Comparison of ENCODE assay signal across 11 mouse cellular contexts in genomic region chr1:172484671-172485070, GRCm38 (mm10). TPM values are rescaled to one million over a fixed set of nuclear protein-coding genes. Genes with fewer than 3 reads are reported as not detected.
A peak's percentile ranks its signal among the peaks of the same experiment; 100 is the strongest.
DNase-seq lines count a peak whose midpoint lies in the region; ATAC-seq lines count a peak whose summit lies in the region.
"Had no signal": no experiment of that assay in that cellular context is flagged by ENCODE, and none has a peak within 500 bp of the region (broad histone marks: within the 10 kb centered on the region; RNA-seq: fewer than 3 reads in every experiment).

No protein-coding gene starts in this region.

- WGBS in kidney, embryonic 14.5 days = 61% methylated on average over 13 of the region's 13 CpGs
- 46% methylated on average over 13 of the region's 13 CpGs for WGBS in forebrain, embryonic 16.5 days
- WGBS in limb, embryonic 11.5 days = 73% methylated on average over 13 of the region's 13 CpGs
- whole genome bisulfite sequencing in neural tube, embryonic 15.5 days = 35% methylated on average over 13 of the region's 13 CpGs
- 64% methylated on average over 13 of the region's 13 CpGs for WGBS in liver, embryonic 12.5 days (ENCODE audit: insufficient replicate concordance)

- peak overlapping the region; percentile 81; the same call in 1 of the 2 replicates for H3K4me2 ChIP-seq in kidney, embryonic 14.5 days (replicated peaks; ENCODE audit: low read depth, low read length)
- peak overlapping the region; percentile 89 for H3K4me2 ChIP-seq in forebrain, embryonic 16.5 days (ENCODE audit: low read length)
- peak overlapping the region; percentile 79; the same call in 1 of the 2 replicates for H3K4me2 ChIP-seq in limb, embryonic 11.5 days (ENCODE audit: low read depth, severe bottlenecking)
- peak overlapping the region; percentile 86 for H3K4me2 ChIP-seq in neural tube, embryonic 15.5 days
- no peak overlapping the region for H3K4me2 ChIP-seq in liver, embryonic 12.5 days

- H3K27ac ChIP-seq in kidney, embryonic 14.5 days (ENCODE audit: low read depth, low read length) = no peak overlapping the region
- H3K27ac ChIP-seq in forebrain, embryonic 16.5 days (ENCODE audit: low read length) = no peak overlapping the region
- no peak overlapping the region for H3K27ac ChIP-seq in limb, embryonic 11.5 days (replicated peaks; ENCODE audit: low read depth, low read length)
- H3K27ac ChIP-seq in neural tube, embryonic 15.5 days (replicated peaks) = no peak overlapping the region
- no peak overlapping the region for H3K27ac ChIP-seq in liver, embryonic 12.5 days

- DNase-seq in kidney, postnatal 14 days = no peak
- DNase-seq in limb, embryonic 11.5 days (ENCODE audit: low spot score) = no peak
- DNase-seq in thymus, adult 18-20 months = no peak
- no peak for DNase-seq in heart, adult 18-20 months
- DNase-seq: heart, adult 11 months; liver, postnatal 0 days had no signal

- no peaks in the 10 kb centered on the region for H3K27me3 ChIP-seq in kidney, embryonic 14.5 days (ENCODE audit: control insufficient read depth, insufficient read depth, low read length)
- H3K27me3 ChIP-seq in forebrain, embryonic 16.5 days (replicated peaks; ENCODE audit: control insufficient read depth, insufficient read depth, low read length) = no peaks in the 10 kb centered on the region
- H3K27me3 ChIP-seq in limb, embryonic 11.5 days (ENCODE audit: control insufficient read depth, insufficient read depth, low read length) = no peaks in the 10 kb centered on the region
- H3K27me3 ChIP-seq in neural tube, embryonic 15.5 days (replicated peaks) = no peaks in the 10 kb centered on the region
- peaks cover 82% of the 10 kb centered on the region for H3K27me3 ChIP-seq in liver, embryonic 12.5 days (replicated peaks)

- H3K9ac ChIP-seq in kidney, embryonic 14.5 days (ENCODE audit: low read depth, low read length) = peak overlapping the region; percentile 2; the same call in 1 of the 2 replicates
- H3K9ac ChIP-seq in forebrain, embryonic 16.5 days (replicated peaks; ENCODE audit: low read depth, low read length) = peak overlapping the region; percentile 40
- H3K9ac ChIP-seq in limb, embryonic 11.5 days (ENCODE audit: low read length) = no peak overlapping the region; the same call in 1 of the 2 replicates
- H3K9ac ChIP-seq in neural tube, embryonic 15.5 days (replicated peaks) = no peak overlapping the region
- no peak overlapping the region for H3K9ac ChIP-seq in liver, embryonic 12.5 days
- H3K9ac ChIP-seq: liver, postnatal 0 days had no signal

- H3K36me3 ChIP-seq in kidney, embryonic 14.5 days (ENCODE audit: control insufficient read depth, insufficient read depth, low read length) = peaks cover 13% of the 10 kb centered on the region; the same call in 1 of the 2 replicates
- no peaks in the 10 kb centered on the region for H3K36me3 ChIP-seq in forebrain, embryonic 16.5 days (ENCODE audit: control insufficient read depth, insufficient read depth)
- 0 out of 2 replicates have a peak, but pooled peaks cover 3% of the 10 kb centered on the region for H3K36me3 ChIP-seq in limb, embryonic 11.5 days (ENCODE audit: control insufficient read depth, insufficient read depth, low read length)
- H3K36me3 ChIP-seq in neural tube, embryonic 15.5 days = no peaks in the 10 kb centered on the region
- no peaks in the 10 kb centered on the region for H3K36me3 ChIP-seq in liver, embryonic 12.5 days

- no peak for ATAC-seq in kidney, embryonic 14.5 days (ENCODE audit: low FRiP score, low TSS enrichment)
- ATAC-seq in forebrain, embryonic 16.5 days = no peak
- ATAC-seq in limb, embryonic 11.5 days (ENCODE audit: insufficient number of reproducible peaks, low FRiP score, low TSS enrichment, low read depth) = no peak
- ATAC-seq in neural tube, embryonic 15.5 days (ENCODE audit: low FRiP score) = no peak
- ATAC-seq in liver, embryonic 12.5 days = no peak
- ATAC-seq: liver, postnatal 0 days had no signal

- H3K9me3 ChIP-seq in kidney, embryonic 14.5 days (ENCODE audit: control insufficient read depth, low read length) = no peaks in the 10 kb centered on the region
- H3K9me3 ChIP-seq in forebrain, embryonic 16.5 days (ENCODE audit: control insufficient read depth, low read length) = no peaks in the 10 kb centered on the region
- H3K9me3 ChIP-seq in limb, embryonic 11.5 days (ENCODE audit: control insufficient read depth, low read length) = no peaks in the 10 kb centered on the region
- no peaks in the 10 kb centered on the region for H3K9me3 ChIP-seq in neural tube, embryonic 15.5 days (replicated peaks)
- no peaks in the 10 kb centered on the region for H3K9me3 ChIP-seq in liver, embryonic 12.5 days (replicated peaks)

- H3K4me1 ChIP-seq in kidney, embryonic 14.5 days (ENCODE audit: control insufficient read depth, insufficient read depth, low read length) = peaks cover 34% of the 10 kb centered on the region
- peaks cover 62% of the 10 kb centered on the region for H3K4me1 ChIP-seq in forebrain, embryonic 16.5 days (replicated peaks; ENCODE audit: control insufficient read depth, insufficient read depth, low read length)
- H3K4me1 ChIP-seq in limb, embryonic 11.5 days (ENCODE audit: control insufficient read depth, insufficient read depth, low read length) = peaks cover 38% of the 10 kb centered on the region
- H3K4me1 ChIP-seq in neural tube, embryonic 15.5 days = peaks cover 69% of the 10 kb centered on the region
- H3K4me1 ChIP-seq in liver, embryonic 12.5 days = peaks cover 21% of the 10 kb centered on the region

- no peak overlapping the region; the same call in 1 of the 2 replicates for H3K4me3 ChIP-seq in kidney, embryonic 14.5 days (ENCODE audit: low read length)
- peak overlapping the region; percentile 52 for H3K4me3 ChIP-seq in forebrain, embryonic 16.5 days (replicated peaks; ENCODE audit: low read length)
- H3K4me3 ChIP-seq in limb, embryonic 11.5 days (ENCODE audit: low read depth, low read length) = no peak overlapping the region
- H3K4me3 ChIP-seq in neural tube, embryonic 15.5 days (replicated peaks) = peak overlapping the region; percentile 29
- H3K4me3 ChIP-seq in liver, embryonic 12.5 days = no peak overlapping the region
- H3K4me3 ChIP-seq: erythroblast, embryonic 14.5 days had no signal

RNA-seq across cellular contexts. Expression of gene Igsf9, which starts 3.1 kb away (rescaled TPM):
- 37.8 and 41.8 TPM in 2 replicates for polyA plus RNA-seq in kidney, embryonic 14.5 days (2014; fragmentation: Nextera tagmentation; extraction: Ambion mirVana)
- 60.9 and 89.9 TPM in 2 replicates for polyA plus RNA-seq in forebrain, embryonic 16.5 days (2015; fragmentation: Nextera tagmentation; extraction: Ambion mirVana)
- 52.7 and 53.1 TPM in 2 replicates for polyA plus RNA-seq in limb, embryonic 11.5 days (2014; fragmentation: Nextera tagmentation; extraction: Ambion mirVana)
- polyA plus RNA-seq in neural tube, embryonic 15.5 days (2015; fragmentation: Nextera tagmentation; extraction: Ambion mirVana) = 38.9 TPM in 2 replicates
- under 1 TPM; 0.28 to 0.45 TPM for total RNA-seq in heart, adult 18-20 months (2021)
- polyA plus RNA-seq in liver, embryonic 12.5 days (2016; fragmentation: Nextera tagmentation; extraction: Ambion mirVana) = 3.9 and 4.2 TPM in 2 replicates
- polyA plus RNA-seq: erythroblast, embryonic 14.5 days had no signal

RNA-seq across cellular contexts. Expression of gene Slamf9, which starts 9.5 kb away (rescaled TPM):
- polyA plus RNA-seq in kidney, embryonic 14.5 days (2014; fragmentation: Nextera tagmentation; extraction: Ambion mirVana) = 0.74 and 0.97 TPM in 2 replicates
- not detected in 2 replicates for polyA plus RNA-seq in forebrain, embryonic 16.5 days (2015; fragmentation: Nextera tagmentation; extraction: Ambion mirVana)
- 0.25 TPM in 1 of 2 replicates, not detected in the other for polyA plus RNA-seq in limb, embryonic 11.5 days (2014; fragmentation: Nextera tagmentation; extraction: Ambion mirVana)
- 0.36 and 0.38 TPM in 2 replicates for polyA plus RNA-seq in neural tube, embryonic 15.5 days (2015; fragmentation: Nextera tagmentation; extraction: Ambion mirVana)
- total RNA-seq in heart, adult 18-20 months (2021) = 1 to 10 TPM; 1.2 to 2.2 TPM
- polyA plus RNA-seq in liver, embryonic 12.5 days (2016; fragmentation: Nextera tagmentation; extraction: Ambion mirVana) = 1.1 and 1.3 TPM in 2 replicates
- polyA plus RNA-seq: erythroblast, embryonic 14.5 days had no signal

RNA-seq across cellular contexts. Expression of gene Tagln2, which starts 15.2 kb away (rescaled TPM):
- 81.0 and 139 TPM in 2 replicates for polyA plus RNA-seq in kidney, embryonic 14.5 days (2014; fragmentation: Nextera tagmentation; extraction: Ambion mirVana)
- 53.4 and 56.8 TPM in 2 replicates for polyA plus RNA-seq in forebrain, embryonic 16.5 days (2015; fragmentation: Nextera tagmentation; extraction: Ambion mirVana)
- 53.6 and 56.0 TPM in 2 replicates for polyA plus RNA-seq in limb, embryonic 11.5 days (2014; fragmentation: Nextera tagmentation; extraction: Ambion mirVana)
- polyA plus RNA-seq in neural tube, embryonic 15.5 days (2015; fragmentation: Nextera tagmentation; extraction: Ambion mirVana) = 140 and 198 TPM in 2 replicates
- total RNA-seq in heart, adult 18-20 months (2021) = 10 to 100 TPM; 56.8 to 58.8 TPM
- polyA plus RNA-seq in liver, embryonic 12.5 days (2016; fragmentation: Nextera tagmentation; extraction: Ambion mirVana) = 177 and 178 TPM in 2 replicates

RNA-seq across cellular contexts. Expression of gene Cfap45, which starts 35.9 kb away (rescaled TPM):
- 1.0 and 1.2 TPM in 2 replicates for polyA plus RNA-seq in kidney, embryonic 14.5 days (2014; fragmentation: Nextera tagmentation; extraction: Ambion mirVana)
- polyA plus RNA-seq in forebrain, embryonic 16.5 days (2015; fragmentation: Nextera tagmentation; extraction: Ambion mirVana) = 1.8 and 3.0 TPM in 2 replicates
- polyA plus RNA-seq in limb, embryonic 11.5 days (2014; fragmentation: Nextera tagmentation; extraction: Ambion mirVana) = 0.68 and 1.3 TPM in 2 replicates
- polyA plus RNA-seq in neural tube, embryonic 15.5 days (2015; fragmentation: Nextera tagmentation; extraction: Ambion mirVana) = 3.8 and 4.3 TPM in 2 replicates
- total RNA-seq in heart, adult 18-20 months (2021) = 1 to 10 TPM in 1 of 2 experiments, not detected in 1; 1.2 TPM
- polyA plus RNA-seq in liver, embryonic 12.5 days (2016; fragmentation: Nextera tagmentation; extraction: Ambion mirVana) = 0.55 and 0.79 TPM in 2 replicates

Comparison
In these comparisons a context has a peak if more than half of its experiments do, and no peak if none do; other contexts are left out.
1. H3K4me3 ChIP-seq: peak in forebrain, embryonic 16.5 days (single experiment) and neural tube, embryonic 15.5 days (single experiment); none in kidney, embryonic 14.5 days (single experiment), limb, embryonic 11.5 days (single experiment) and liver, embryonic 12.5 days (single experiment).
2. H3K9ac ChIP-seq: peak in kidney, embryonic 14.5 days (single experiment) and forebrain, embryonic 16.5 days (single experiment); none in limb, embryonic 11.5 days (single experiment), neural tube, embryonic 15.5 days (single experiment) and liver, embryonic 12.5 days (single experiment).